Mouse (Mus musculus): ENCODE results near the gene Sept9. TPM values are rescaled to one million over a fixed set of nuclear protein-coding genes. Genes with fewer than 3 reads are reported as not detected.

The Sept9 gene
- polyA plus RNA-seq, 1 experiment: not detected

DNA sequence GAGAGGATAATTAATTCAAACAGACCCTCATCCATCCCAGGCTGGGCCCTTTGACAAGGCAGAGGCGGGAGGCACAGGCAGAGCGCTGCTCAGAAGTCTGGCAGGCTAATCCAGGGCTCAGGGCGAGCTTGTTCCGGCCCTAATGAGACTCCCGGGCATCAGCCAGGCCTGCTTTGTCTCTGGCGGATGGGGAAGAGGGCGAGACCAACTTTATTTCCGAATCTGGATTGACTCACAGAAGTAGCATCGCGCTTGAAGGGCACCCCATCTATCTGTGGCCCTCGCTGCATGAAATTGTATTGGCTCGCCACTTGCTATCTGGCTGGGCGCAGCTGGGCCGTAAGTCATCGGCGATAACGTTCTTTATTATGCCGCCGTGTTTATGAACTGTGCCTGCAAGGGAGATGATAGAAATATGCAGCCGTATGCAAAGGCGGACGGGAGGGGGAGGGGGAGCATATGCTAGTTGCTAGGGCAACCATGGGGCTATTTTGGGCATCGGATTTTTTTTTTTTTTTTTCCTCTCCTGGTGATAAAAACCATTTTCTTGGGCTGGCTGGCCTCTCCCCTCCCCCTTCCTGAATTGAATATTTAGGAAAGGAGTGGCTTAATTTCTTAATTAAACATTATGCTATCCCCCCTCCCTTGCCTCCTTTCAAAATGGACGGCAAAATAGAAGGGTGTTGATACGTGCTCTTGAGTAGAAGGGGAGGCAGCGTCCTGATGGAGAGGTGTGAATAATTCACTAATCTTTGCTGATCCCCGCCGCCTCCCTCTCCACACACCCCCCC lies 208.4 kb downstream of the Sept9 start:
- peak overlapping the region; percentile 42 for H3K4me3 ChIP-seq (ENCODE audit: insufficient read depth, low read depth, low read length)
- peak overlapping the region; percentile 82 for H3K27ac ChIP-seq (ENCODE audit: insufficient read depth, low read depth, low read length)
- peaks cover 37% of the 10 kb centered on the region for H3K4me1 ChIP-seq (ENCODE audit: control insufficient read depth, insufficient read depth, low read length)
- WGBS: 2% methylated on average over 28 of the region's 28 CpGs
- TF ChIP-seq POLR2A (IDR thresholded peaks at IDR 0.05; ENCODE audit: insufficient read depth, low read depth, low read length) (no peak), CTCF (IDR thresholded peaks at IDR 0.05; ENCODE audit: insufficient read depth, low read depth, low read length) (no peak)

DNA sequence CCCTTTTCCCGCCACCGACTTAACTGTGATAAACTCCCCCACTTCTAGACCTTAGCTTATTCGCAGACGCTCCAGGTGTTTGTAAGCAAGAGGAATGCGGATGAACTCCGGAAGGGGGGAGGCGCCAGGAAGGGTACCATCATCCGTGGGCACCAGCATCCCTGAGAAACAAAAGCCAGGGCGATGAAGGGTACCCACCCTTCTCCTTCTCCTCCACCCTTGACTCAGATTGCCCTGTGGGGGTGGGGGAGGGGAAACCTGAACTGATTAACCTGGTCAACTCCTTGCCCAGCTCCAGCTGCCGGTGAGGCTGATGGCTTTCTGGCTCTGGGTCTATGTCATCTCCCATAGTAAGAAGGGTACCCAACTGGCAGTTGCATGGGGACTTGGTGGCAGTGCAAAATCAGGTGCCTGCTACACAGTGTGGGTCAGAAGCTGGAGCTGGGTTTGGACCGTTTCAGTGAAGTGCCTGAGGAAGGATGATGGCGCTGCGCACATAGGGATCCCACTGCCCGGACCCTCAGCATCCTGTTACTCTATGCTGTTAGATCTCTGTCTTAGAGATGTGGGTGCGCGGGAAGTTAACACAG lies 209.1 kb downstream of the Sept9 start:
- TF ChIP-seq POLR2A (IDR thresholded peaks at IDR 0.05; ENCODE audit: insufficient read depth, low read depth, low read length): no peak
- no peak for TF ChIP-seq CTCF (IDR thresholded peaks at IDR 0.05; ENCODE audit: insufficient read depth, low read depth, low read length)
- WGBS: 14% methylated on average over 16 of the region's 16 CpGs
- Histone ChIP-seq H3K4me1 (ENCODE audit: control insufficient read depth, insufficient read depth, low read length) (peaks cover 41% of the 10 kb centered on the region), H3K4me3 (ENCODE audit: insufficient read depth, low read depth, low read length) (peak overlapping the region; percentile 7; the same call in 1 of the 2 replicates), H3K27ac (ENCODE audit: insufficient read depth, low read depth, low read length) (no peak overlapping the region)

DNA sequence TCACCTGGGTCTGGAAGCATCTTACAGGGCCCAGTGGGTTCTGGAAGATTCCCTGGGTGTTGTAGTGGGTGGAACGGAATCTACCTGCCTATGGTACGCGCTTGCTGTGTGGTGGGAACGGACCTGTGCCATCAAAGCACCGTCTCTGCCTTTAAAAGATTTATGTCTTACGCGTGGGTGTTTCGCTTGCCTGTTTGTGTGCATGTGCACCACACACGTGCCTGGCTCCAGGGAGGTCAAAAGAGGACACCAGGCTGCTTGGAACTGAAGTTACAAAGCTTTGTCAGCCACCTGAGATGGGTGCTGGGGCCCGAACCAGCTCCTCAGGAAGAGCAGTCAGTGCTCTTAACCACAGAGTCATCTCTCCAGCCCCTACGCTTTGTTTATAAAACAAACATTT lies 209.9 kb downstream of the Sept9 start:
- 46% methylated on average over 11 of the region's 11 CpGs for WGBS
- TF ChIP-seq CTCF (IDR thresholded peaks at IDR 0.05; ENCODE audit: insufficient read depth, low read depth, low read length): no peak
- no peak for TF ChIP-seq POLR2A (IDR thresholded peaks at IDR 0.05; ENCODE audit: insufficient read depth, low read depth, low read length)
- Histone ChIP-seq H3K27ac (ENCODE audit: insufficient read depth, low read depth, low read length) (no peak overlapping the region), H3K4me3 (ENCODE audit: insufficient read depth, low read depth, low read length) (no peak overlapping the region), H3K4me1 (ENCODE audit: control insufficient read depth, insufficient read depth, low read length) (peaks cover 45% of the 10 kb centered on the region)

DNA sequence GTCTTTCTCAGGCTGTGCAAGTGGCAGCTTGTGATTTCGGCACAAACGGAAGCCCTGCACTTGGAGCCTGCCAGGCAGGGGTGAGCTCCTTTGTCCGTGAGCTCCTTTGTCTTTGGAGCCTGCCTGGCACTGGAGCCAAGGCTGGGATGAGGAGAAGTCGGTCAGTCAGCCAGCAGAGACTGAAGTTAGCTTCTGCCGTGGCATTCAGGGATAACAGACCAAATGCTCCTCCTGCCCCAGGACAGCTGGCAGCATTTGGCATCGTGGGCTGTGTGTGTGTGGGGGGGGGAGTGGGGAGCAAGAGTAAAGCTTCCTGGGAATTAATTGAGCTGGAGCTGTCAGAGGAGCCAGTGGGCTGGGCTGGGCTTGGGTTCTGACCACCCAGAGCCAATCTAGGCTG lies 210.6 kb downstream of the Sept9 start:
- H3K27ac ChIP-seq (ENCODE audit: insufficient read depth, low read depth, low read length): no peak overlapping the region
- TF ChIP-seq POLR2A (IDR thresholded peaks at IDR 0.05; ENCODE audit: insufficient read depth, low read depth, low read length) (no peak), CTCF (IDR thresholded peaks at IDR 0.05; ENCODE audit: insufficient read depth, low read depth, low read length) (no peak)
- 4% methylated on average over 6 of the region's 6 CpGs for WGBS
- H3K4me1 ChIP-seq (ENCODE audit: control insufficient read depth, insufficient read depth, low read length): peaks cover 51% of the 10 kb centered on the region
- H3K4me3 ChIP-seq (ENCODE audit: insufficient read depth, low read depth, low read length): no peak overlapping the region

DNA sequence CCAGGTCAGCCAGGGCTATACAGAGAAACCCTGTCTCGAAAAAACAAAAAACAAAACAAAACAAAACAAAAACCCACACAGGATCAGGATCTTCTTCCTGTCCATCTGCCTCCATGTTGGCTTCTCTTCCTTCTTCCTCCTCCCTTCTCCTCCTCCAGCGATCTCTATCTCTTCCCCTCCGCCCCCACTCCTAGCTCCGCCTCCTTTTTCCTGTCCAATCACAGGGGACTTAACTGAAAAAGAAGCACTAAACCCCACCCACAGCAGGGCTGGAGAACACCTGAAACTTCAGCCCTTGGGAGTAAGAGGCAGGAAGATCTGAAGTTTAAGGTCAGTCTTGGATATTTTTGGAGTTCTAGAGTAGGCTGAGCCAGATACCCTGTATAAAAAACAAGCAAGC lies 212.2 kb downstream of the Sept9 start:
- Histone ChIP-seq H3K4me1 (ENCODE audit: control insufficient read depth, insufficient read depth, low read length) (peaks cover 54% of the 10 kb centered on the region), H3K4me3 (ENCODE audit: insufficient read depth, low read depth, low read length) (no peak overlapping the region), H3K27ac (ENCODE audit: insufficient read depth, low read depth, low read length) (no peak overlapping the region)
- 87% methylated on average over 4 of the region's 4 CpGs for WGBS
- TF ChIP-seq POLR2A (IDR thresholded peaks at IDR 0.05; ENCODE audit: insufficient read depth, low read depth, low read length) (no peak), CTCF (IDR thresholded peaks at IDR 0.05; ENCODE audit: insufficient read depth, low read depth, low read length) (no peak)

Other genes with a start within 250 kb of the Sept9 start
- not detected in 2 replicates for gene Sec14l1, start 84.5 kb upstream of the Sept9 start, polyA plus RNA-seq (2012; ENCODE audit: insufficient read depth, insufficient read length, low replicate concordance, missing spikeins)